In the genomic region with DNA sequence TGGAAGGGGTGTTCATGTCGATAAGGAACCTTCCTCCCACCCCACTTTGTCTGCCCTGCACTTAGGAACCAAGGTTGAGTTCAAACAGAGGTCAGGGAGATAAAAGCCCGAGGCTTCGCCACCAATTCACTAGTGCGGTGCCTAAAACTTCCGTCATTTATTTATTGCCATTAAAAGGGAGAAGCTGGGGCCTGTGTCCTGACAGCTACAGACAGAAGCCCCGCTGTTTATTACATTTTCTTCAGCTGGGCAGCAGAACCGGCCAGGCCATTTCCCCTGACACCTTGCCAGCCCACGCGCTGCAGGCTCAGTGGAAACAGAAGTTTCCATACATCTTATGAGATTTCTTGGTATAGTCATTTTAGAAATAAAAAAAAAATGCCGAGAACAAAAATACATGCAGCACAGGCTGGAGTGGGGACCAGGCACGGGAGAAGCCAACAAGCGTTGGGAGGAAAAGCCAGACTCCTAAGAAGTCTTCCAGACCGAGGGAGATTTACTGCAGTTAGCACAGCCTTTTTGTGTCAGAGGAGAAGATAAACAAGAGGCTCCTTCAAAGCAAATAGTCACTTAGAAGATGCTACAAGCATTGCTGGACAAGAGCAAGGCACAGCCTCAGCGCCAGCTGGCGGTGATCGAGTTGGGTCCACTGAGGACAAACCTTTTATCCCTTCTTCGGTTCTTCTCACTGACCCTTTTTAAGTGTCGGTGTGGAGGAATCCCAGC, we compare ENCODE assay signal across 8 mouse cellular contexts.
DNase-seq lines count a peak whose midpoint lies in the region; ATAC-seq lines count a peak whose summit lies in the region.
"Had no signal": no experiment of that assay in that cellular context is flagged by ENCODE, and none has a peak within 500 bp of the region (broad histone marks: within the 10 kb centered on the region; RNA-seq: fewer than 3 reads in every experiment).

No protein-coding gene starts in this region.

- H3K27ac ChIP-seq in limb, embryonic 13.5 days, result peak overlapping the region; percentile 39; the same call in 1 of the 2 replicates
- H3K27ac ChIP-seq: liver, embryonic 15.5 days had no signal

- peak overlapping the region; percentile 41 for H3K4me2 ChIP-seq in limb, embryonic 13.5 days (replicated peaks)
- H3K4me2 ChIP-seq: liver, embryonic 15.5 days had no signal

- peaks cover 16% of the 10 kb centered on the region for H3K4me1 ChIP-seq in limb, embryonic 13.5 days

- H3K4me3 ChIP-seq in limb, embryonic 13.5 days, result no peak overlapping the region
- H3K4me3 ChIP-seq: liver, embryonic 15.5 days had no signal

- H3K27me3 ChIP-seq in limb, embryonic 13.5 days, result no peaks in the 10 kb centered on the region
- H3K27me3 ChIP-seq: liver, embryonic 15.5 days had no signal

- H3K36me3 ChIP-seq in limb, embryonic 13.5 days, result no peaks in the 10 kb centered on the region
- H3K36me3 ChIP-seq: liver, embryonic 15.5 days had no signal

- 0 out of 2 replicates have a peak overlapping the region, but pooled peaks have one; percentile 13 for H3K9ac ChIP-seq in limb, embryonic 13.5 days
- H3K9ac ChIP-seq: liver, embryonic 15.5 days had no signal

- DNase-seq in right cerebral cortex, adult 2 months (ENCODE audit: low spot score in 2 of 2), result peak; percentile 11 to 21
- DNase-seq in right cerebral cortex, postnatal 36 days (ENCODE audit: low spot score in 2 of 2), result no peak
- peak; percentile 9 for DNase-seq in gastrocnemius, adult 18-20 months (ENCODE audit: low spot score)
- peak; percentile 31 for DNase-seq in ovary, postnatal 10 days (ENCODE audit: low spot score)

- ATAC-seq in hematopoietic stem cell, adult 5-6 weeks (replicated peaks in 1 of 2; ENCODE audit: insufficient read depth in 1 of 2, low FRiP score in 2 of 2, low TSS enrichment in 1 of 2, low read depth in 1 of 2, poor library complexity in 2 of 2, severe bottlenecking in 2 of 2), result peak; percentile 49 to 57; a peak in 2 of 4 replicates
- peak; percentile 54; the same call in 1 of the 2 replicates for ATAC-seq in limb, embryonic 13.5 days (ENCODE audit: low FRiP score, low read depth)
- no peak for ATAC-seq in monocyte, adult 5-6 weeks (replicated peaks; ENCODE audit: insufficient number of reproducible peaks, low FRiP score, low TSS enrichment, poor library complexity, severe bottlenecking)

- H3K9me3 ChIP-seq in limb, embryonic 13.5 days, result no peaks in the 10 kb centered on the region
- H3K9me3 ChIP-seq: liver, embryonic 15.5 days had no signal

- WGBS in limb, embryonic 13.5 days, result 6% methylated on average over 18 of the region's 18 CpGs

Comparison
In these comparisons a context has a peak if more than half of its experiments do, and no peak if none do; other contexts are left out.
1. DNase-seq: peak in right cerebral cortex, adult 2 months (2 of 2), gastrocnemius, adult 18-20 months (single experiment) and ovary, postnatal 10 days (single experiment); none in right cerebral cortex, postnatal 36 days (0 of 2).